Mouse (Mus musculus): ENCODE results near the gene Fam92b. TPM values are rescaled to one million over a fixed set of nuclear protein-coding genes. Genes with fewer than 3 reads are reported as not detected.
A peak's percentile ranks its signal among the peaks of the same experiment; 100 is the strongest.

The Fam92b gene
- polyA plus RNA-seq, 1 experiment from 2014 or later, result 1.5 TPM

GRCm38 (mm10) chr8:120186454-120186853 lies 9.2 kb upstream of the Fam92b start:
- no peak for ATAC-seq (replicated peaks; ENCODE audit: insufficient number of reproducible peaks, low FRiP score, low TSS enrichment, low read depth)
- H3K9ac ChIP-seq (replicated peaks; ENCODE audit: low read length), result no peak overlapping the region
- no peaks in the 10 kb centered on the region for H3K36me3 ChIP-seq (replicated peaks; ENCODE audit: control insufficient read depth, insufficient read depth, low read depth, low read length)
- H3K4me3 ChIP-seq (ENCODE audit: low read depth, low read length), result no peak overlapping the region
- H3K9me3 ChIP-seq (replicated peaks; ENCODE audit: control insufficient read depth, low read length), result no peaks in the 10 kb centered on the region
- peaks cover 21% of the 10 kb centered on the region for H3K4me1 ChIP-seq (ENCODE audit: control insufficient read depth, insufficient read depth, low read length)
- no peak overlapping the region for H3K4me2 ChIP-seq (ENCODE audit: low read depth, low read length)
- H3K27me3 ChIP-seq (ENCODE audit: control insufficient read depth, insufficient read depth, low read length), result no peaks in the 10 kb centered on the region
- 65% methylated on average over 8 of the region's 8 CpGs for WGBS
- no peak for DNase-seq (ENCODE audit: low spot score)
- H3K27ac ChIP-seq (replicated peaks; ENCODE audit: low read depth, low read length), result no peak overlapping the region

GRCm38 (mm10) chr8:120184850-120185792 lies 7.9 kb upstream of the Fam92b start:
- H3K27me3 ChIP-seq (ENCODE audit: control insufficient read depth, insufficient read depth, low read length), result no peaks in the 10 kb centered on the region
- no peaks in the 10 kb centered on the region for H3K9me3 ChIP-seq (replicated peaks; ENCODE audit: control insufficient read depth, low read length)
- H3K4me2 ChIP-seq (ENCODE audit: low read depth, low read length), result peak overlapping the region; percentile 23
- no peaks in the 10 kb centered on the region for H3K36me3 ChIP-seq (replicated peaks; ENCODE audit: control insufficient read depth, insufficient read depth, low read depth, low read length)
- peak overlapping the region; percentile 72 for H3K27ac ChIP-seq (replicated peaks; ENCODE audit: low read depth, low read length)
- 0 out of 2 replicates have a peak, but pooled peaks have one; percentile 20 for ATAC-seq (replicated peaks; ENCODE audit: insufficient number of reproducible peaks, low FRiP score, low TSS enrichment, low read depth)
- WGBS, result 30% methylated on average over 17 of the region's 17 CpGs
- H3K9ac ChIP-seq (replicated peaks; ENCODE audit: low read length), result peak overlapping the region; percentile 50
- peak; percentile 80 for DNase-seq (ENCODE audit: low spot score)
- H3K4me3 ChIP-seq (ENCODE audit: low read depth, low read length), result no peak overlapping the region
- peaks cover 18% of the 10 kb centered on the region for H3K4me1 ChIP-seq (ENCODE audit: control insufficient read depth, insufficient read depth, low read length)

- Histone ChIP-seq H3K4me3 (ENCODE audit: low read depth, low read length) (no peak overlapping the region), H3K27ac (replicated peaks; ENCODE audit: low read depth, low read length) (no peak overlapping the region; the same call in 1 of the 2 replicates), H3K36me3 (replicated peaks; ENCODE audit: control insufficient read depth, insufficient read depth, low read depth, low read length) (no peaks in the 10 kb centered on the region), H3K9me3 (replicated peaks; ENCODE audit: control insufficient read depth, low read length) (no peaks in the 10 kb centered on the region), H3K27me3 (ENCODE audit: control insufficient read depth, insufficient read depth, low read length) (no peaks in the 10 kb centered on the region), H3K4me1 (ENCODE audit: control insufficient read depth, insufficient read depth, low read length) (peaks cover 18% of the 10 kb centered on the region), H3K9ac (replicated peaks; ENCODE audit: low read length) (no peak overlapping the region), H3K4me2 (ENCODE audit: low read depth, low read length) (no peak overlapping the region; the same call in 1 of the 2 replicates)
- peak; percentile 41 for DNase-seq (ENCODE audit: low spot score)
- 48% methylated on average over 9 of the region's 9 CpGs for WGBS
- ATAC-seq (replicated peaks; ENCODE audit: insufficient number of reproducible peaks, low FRiP score, low TSS enrichment, low read depth), result 0 out of 2 replicates have a peak, but pooled peaks have one; percentile 20
Measured at GRCm38 (mm10) chr8:120184366-120184765, 7.1 kb upstream of the Fam92b start.

- no peak for ATAC-seq (replicated peaks; ENCODE audit: insufficient number of reproducible peaks, low FRiP score, low TSS enrichment, low read depth)
- no peaks in the 10 kb centered on the region; the same call in 1 of the 2 replicates for H3K27me3 ChIP-seq (ENCODE audit: control insufficient read depth, insufficient read depth, low read length)
- H3K4me2 ChIP-seq (ENCODE audit: low read depth, low read length), result no peak overlapping the region
- H3K4me3 ChIP-seq (ENCODE audit: low read depth, low read length), result no peak overlapping the region
- H3K27ac ChIP-seq (replicated peaks; ENCODE audit: low read depth, low read length), result no peak overlapping the region
- no peaks in the 10 kb centered on the region for H3K36me3 ChIP-seq (replicated peaks; ENCODE audit: control insufficient read depth, insufficient read depth, low read depth, low read length)
- 69% methylated on average over 4 of the region's 4 CpGs for WGBS
- no peak for DNase-seq (ENCODE audit: low spot score)
- H3K9ac ChIP-seq (replicated peaks; ENCODE audit: low read length), result no peak overlapping the region
- H3K4me1 ChIP-seq (ENCODE audit: control insufficient read depth, insufficient read depth, low read length), result peaks cover 28% of the 10 kb centered on the region
- no peaks in the 10 kb centered on the region for H3K9me3 ChIP-seq (replicated peaks; ENCODE audit: control insufficient read depth, low read length)
Measured at GRCm38 (mm10) chr8:120181861-120182414, 4.7 kb upstream of the Fam92b start.

DNA sequence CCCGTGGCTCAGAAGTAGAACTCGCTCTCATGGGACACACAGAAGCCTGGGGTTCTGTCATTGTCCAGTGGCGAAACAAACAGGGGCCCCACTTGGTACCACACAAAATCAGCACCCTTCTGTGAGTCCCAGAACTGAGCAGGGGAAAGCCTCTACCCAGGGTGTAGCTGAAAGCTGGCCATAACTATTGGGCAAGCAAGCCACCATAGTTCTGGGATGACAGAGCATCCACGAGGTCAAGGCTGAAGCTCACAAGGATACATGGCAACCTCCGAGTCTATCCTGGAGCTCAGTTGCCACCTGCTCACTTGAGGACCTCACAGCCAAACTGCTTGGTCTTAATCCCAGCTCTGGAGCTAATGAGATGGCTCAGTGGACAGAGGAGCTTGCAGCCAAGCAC lies 4.0 kb upstream of the Fam92b start:
- no peak overlapping the region for H3K9ac ChIP-seq (replicated peaks; ENCODE audit: low read length)

DNA sequence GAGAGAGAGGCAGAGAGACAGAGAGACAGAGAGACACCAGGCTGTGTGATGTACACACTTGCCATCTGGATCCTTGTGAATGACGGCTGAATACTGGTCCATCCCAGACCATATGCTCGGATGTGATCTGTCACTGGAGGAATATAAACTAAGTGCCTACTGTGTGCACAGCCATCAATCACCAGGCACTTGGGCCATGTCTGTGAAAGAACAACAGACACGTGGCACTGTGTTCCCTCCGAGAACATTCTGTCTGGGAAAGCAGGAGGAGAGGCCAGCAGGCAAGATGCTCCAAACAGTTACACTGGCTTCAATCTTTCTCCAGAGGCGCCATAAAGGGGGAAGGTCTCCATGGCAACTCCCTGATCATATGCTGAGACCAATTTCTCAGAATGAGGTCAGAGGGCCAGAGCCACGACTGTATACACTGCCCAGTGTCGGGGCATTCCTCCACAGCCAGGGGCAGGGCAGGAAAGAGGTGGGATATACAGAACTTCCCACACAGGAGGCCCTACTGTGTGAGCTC lies 3.2 kb upstream of the Fam92b start:
- Histone ChIP-seq H3K27me3 (ENCODE audit: control insufficient read depth, insufficient read depth, low read length) (peaks cover 2% of the 10 kb centered on the region; the same call in 1 of the 2 replicates), H3K27ac (replicated peaks; ENCODE audit: low read depth, low read length) (no peak overlapping the region), H3K4me1 (ENCODE audit: control insufficient read depth, insufficient read depth, low read length) (peaks cover 29% of the 10 kb centered on the region), H3K9ac (replicated peaks; ENCODE audit: low read length) (no peak overlapping the region), H3K9me3 (replicated peaks; ENCODE audit: control insufficient read depth, low read length) (no peaks in the 10 kb centered on the region), H3K4me2 (ENCODE audit: low read depth, low read length) (no peak overlapping the region), H3K4me3 (ENCODE audit: low read depth, low read length) (no peak overlapping the region), H3K36me3 (replicated peaks; ENCODE audit: control insufficient read depth, insufficient read depth, low read depth, low read length) (no peaks in the 10 kb centered on the region)
- DNase-seq (ENCODE audit: low spot score), result peak; percentile 34
- WGBS, result 47% methylated on average over 7 of the region's 7 CpGs
- ATAC-seq (replicated peaks; ENCODE audit: insufficient number of reproducible peaks, low FRiP score, low TSS enrichment, low read depth), result no peak

More for the DNA sequence above, 4.0 kb upstream of the Fam92b start:
- WGBS, result 84% methylated on average over 5 of the region's 5 CpGs
- Histone ChIP-seq H3K27me3 (ENCODE audit: control insufficient read depth, insufficient read depth, low read length) (peaks cover 2% of the 10 kb centered on the region; the same call in 1 of the 2 replicates), H3K9me3 (replicated peaks; ENCODE audit: control insufficient read depth, low read length) (no peaks in the 10 kb centered on the region), H3K4me2 (ENCODE audit: low read depth, low read length) (no peak overlapping the region), H3K4me3 (ENCODE audit: low read depth, low read length) (no peak overlapping the region), H3K36me3 (replicated peaks; ENCODE audit: control insufficient read depth, insufficient read depth, low read depth, low read length) (no peaks in the 10 kb centered on the region), H3K27ac (replicated peaks; ENCODE audit: low read depth, low read length) (no peak overlapping the region), H3K4me1 (ENCODE audit: control insufficient read depth, insufficient read depth, low read length) (peaks cover 30% of the 10 kb centered on the region)
- no peak for DNase-seq (ENCODE audit: low spot score)
- ATAC-seq (replicated peaks; ENCODE audit: insufficient number of reproducible peaks, low FRiP score, low TSS enrichment, low read depth), result no peak

DNA sequence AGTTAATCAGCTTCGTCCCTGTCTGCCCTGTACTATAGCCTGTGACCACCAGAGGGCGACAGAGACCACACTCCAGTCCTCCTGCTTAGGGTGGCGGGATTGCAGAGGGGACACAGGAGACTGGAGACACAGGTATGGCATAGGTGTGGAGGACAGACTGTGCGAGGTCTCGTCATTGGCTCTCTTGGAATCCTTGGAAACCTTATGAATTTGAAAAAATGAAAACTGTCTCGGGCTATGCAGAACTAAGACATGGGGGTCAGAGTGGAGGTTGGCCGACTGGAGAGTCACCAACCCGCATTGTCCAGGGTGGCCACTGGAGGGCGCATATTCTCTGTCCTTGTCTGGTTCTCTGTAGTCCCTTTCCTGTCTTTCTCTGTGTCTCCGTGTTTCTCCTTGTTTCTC lies 1.8 kb upstream of the Fam92b start:
- H3K4me3 ChIP-seq (ENCODE audit: low read depth, low read length), result no peak overlapping the region
- peak overlapping the region; percentile 28 for H3K9ac ChIP-seq (replicated peaks; ENCODE audit: low read length)
- no peak overlapping the region; the same call in 1 of the 2 replicates for H3K27ac ChIP-seq (replicated peaks; ENCODE audit: low read depth, low read length)
- H3K36me3 ChIP-seq (replicated peaks; ENCODE audit: control insufficient read depth, insufficient read depth, low read depth, low read length), result no peaks in the 10 kb centered on the region
- DNase-seq (ENCODE audit: low spot score) (peak; percentile 92), ATAC-seq (replicated peaks; ENCODE audit: insufficient number of reproducible peaks, low FRiP score, low TSS enrichment, low read depth) (peak; percentile 36)
- H3K4me1 ChIP-seq (ENCODE audit: control insufficient read depth, insufficient read depth, low read length), result peaks cover 17% of the 10 kb centered on the region
- no peaks in the 10 kb centered on the region for H3K9me3 ChIP-seq (replicated peaks; ENCODE audit: control insufficient read depth, low read length)
- H3K27me3 ChIP-seq (ENCODE audit: control insufficient read depth, insufficient read depth, low read length), result peaks cover 7% of the 10 kb centered on the region
- under 1% methylated on average over 10 of the region's 10 CpGs for WGBS
- peak overlapping the region; percentile 34 for H3K4me2 ChIP-seq (ENCODE audit: low read depth, low read length)
